ENCODE assay signal across 9 mouse cellular contexts in the genomic region with DNA sequence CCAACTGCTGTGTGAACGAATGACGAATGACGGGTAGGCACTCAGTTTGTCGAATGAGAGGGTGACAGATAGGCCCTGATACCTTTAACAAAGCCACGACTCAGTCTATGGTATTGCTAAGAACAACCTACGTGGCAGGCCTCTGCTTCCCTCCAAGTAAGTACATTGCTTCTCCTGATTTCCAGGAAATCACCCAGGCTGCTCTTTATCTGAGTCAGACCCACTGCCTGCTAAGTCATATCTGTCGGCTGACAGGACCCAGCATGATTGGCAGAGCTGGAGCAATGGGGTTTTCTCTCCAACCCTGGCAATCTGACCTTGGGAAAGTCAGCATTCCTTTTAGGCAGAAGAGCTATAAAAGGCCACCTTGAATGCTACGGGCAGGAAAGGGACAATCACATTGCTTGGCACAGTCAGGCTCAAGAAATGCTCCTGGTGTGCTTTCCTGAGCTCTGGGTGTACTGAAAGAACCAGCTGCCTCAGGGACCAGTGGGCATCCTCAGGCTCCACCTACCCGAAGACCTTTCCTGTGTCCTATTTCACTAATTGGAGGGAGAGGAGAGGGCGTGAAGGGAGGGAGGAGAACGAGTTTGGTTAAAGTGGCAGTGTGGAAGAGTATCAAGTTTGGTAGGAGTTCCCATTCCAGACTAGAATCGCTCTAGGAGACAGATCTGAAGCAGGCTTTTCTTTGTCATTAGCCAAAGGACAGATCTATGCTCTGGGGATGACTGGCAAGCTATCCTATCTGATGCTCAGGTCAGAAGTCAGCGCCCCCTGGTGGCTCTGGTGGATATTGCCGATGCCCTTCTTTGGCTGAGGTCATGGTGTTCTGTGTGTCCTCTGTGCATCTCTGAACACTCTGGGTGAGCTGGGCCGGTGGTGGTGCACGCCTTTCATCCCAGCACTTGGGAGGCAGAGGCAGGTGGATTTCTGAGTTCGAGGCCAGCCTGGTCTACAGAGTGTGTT. TPM values are rescaled to one million over a fixed set of nuclear protein-coding genes. Genes with fewer than 3 reads are reported as not detected.
DNase-seq lines count a peak whose midpoint lies in the region; ATAC-seq and TF ChIP-seq lines count a peak whose summit lies in the region.
"Had no signal": no experiment of that assay in that cellular context is flagged by ENCODE, and none has a peak within 500 bp of the region (broad histone marks: within the 10 kb centered on the region; RNA-seq: fewer than 3 reads in every experiment).

No protein-coding gene starts in this region.

- no peaks in the 10 kb centered on the region for H3K4me1 ChIP-seq in midbrain, embryonic 11.5 days (ENCODE audit: control insufficient read depth, insufficient read depth, low read length)
- H3K4me1 ChIP-seq in midbrain, embryonic 16.5 days (ENCODE audit: control insufficient read depth, insufficient read depth, low read length) = no peaks in the 10 kb centered on the region
- peaks cover 5% of the 10 kb centered on the region for H3K4me1 ChIP-seq in embryonic facial prominence, embryonic 10.5 days
- H3K4me1 ChIP-seq in liver, postnatal 0 days (ENCODE audit: insufficient read depth) = 0 out of 2 replicates have a peak, but pooled peaks cover 6% of the 10 kb centered on the region

- peak; percentile 98 for DNase-seq in midbrain, embryonic 11.5 days (ENCODE audit: low spot score, missing footprints)
- peak; percentile 84 to 85 for DNase-seq in adrenal gland, postnatal 36 days
- peak; percentile 79 for DNase-seq in embryonic facial prominence, embryonic 10.5 days (ENCODE audit: low spot score)
- peak; percentile 18 for DNase-seq in hindlimb bud, embryonic 11.5 days (ENCODE audit: extremely low spot score, low read depth, low spot score)
- peak; percentile 91 for DNase-seq in liver, postnatal 0 days
- peak; percentile 47 for DNase-seq in right cerebral cortex, postnatal 4 days
- DNase-seq in yolk sac, embryonic 10.5 days (ENCODE audit: low spot score) = peak; percentile 45

- peak; percentile 97 for TF ChIP-seq EP300 in liver, postnatal 0 days (IDR thresholded peaks at IDR 0.05; ENCODE audit: low read depth)

- H3K9me3 ChIP-seq in midbrain, embryonic 11.5 days (ENCODE audit: control insufficient read depth, low read length) = no peaks in the 10 kb centered on the region
- no peaks in the 10 kb centered on the region for H3K9me3 ChIP-seq in midbrain, embryonic 16.5 days (replicated peaks; ENCODE audit: control insufficient read depth, low read length, poor library complexity, severe bottlenecking)
- H3K9me3 ChIP-seq in embryonic facial prominence, embryonic 10.5 days = no peaks in the 10 kb centered on the region
- H3K9me3 ChIP-seq in liver, postnatal 0 days (ENCODE audit: low read length) = no peaks in the 10 kb centered on the region
- H3K9me3 ChIP-seq: heart, embryonic 13.5 days had no signal

- H3K9ac ChIP-seq in midbrain, embryonic 11.5 days (ENCODE audit: low read length) = no peak overlapping the region
- no peak overlapping the region for H3K9ac ChIP-seq in midbrain, embryonic 16.5 days (ENCODE audit: low read depth, low read length)
- H3K9ac ChIP-seq in liver, postnatal 0 days (replicated peaks) = peak overlapping the region; percentile 51
- H3K9ac ChIP-seq: heart, embryonic 13.5 days had no signal

- TF ChIP-seq CTCF in liver, postnatal 0 days (IDR thresholded peaks at IDR 0.05; ENCODE audit: low read depth) = peak; percentile 93

- no peak for ATAC-seq in midbrain, embryonic 11.5 days (ENCODE audit: low FRiP score)
- ATAC-seq in midbrain, embryonic 16.5 days = no peak
- ATAC-seq in liver, postnatal 0 days = peak; percentile 97

- 67% methylated on average over 17 of the region's 17 CpGs for WGBS in midbrain, embryonic 11.5 days
- WGBS in midbrain, embryonic 16.5 days = 72% methylated on average over 17 of the region's 17 CpGs
- WGBS in embryonic facial prominence, embryonic 10.5 days = 67% methylated on average over 17 of the region's 17 CpGs
- 42% methylated on average over 17 of the region's 17 CpGs for WGBS in liver, postnatal 0 days (ENCODE audit: insufficient replicate concordance)

- H3K27me3 ChIP-seq in midbrain, embryonic 11.5 days (ENCODE audit: control insufficient read depth, insufficient read depth, low read length) = no peaks in the 10 kb centered on the region
- no peaks in the 10 kb centered on the region for H3K27me3 ChIP-seq in midbrain, embryonic 16.5 days (ENCODE audit: control insufficient read depth, insufficient read depth, low read depth, low read length)
- no peaks in the 10 kb centered on the region for H3K27me3 ChIP-seq in embryonic facial prominence, embryonic 10.5 days (replicated peaks; ENCODE audit: low read depth, poor library complexity, severe bottlenecking)
- H3K27me3 ChIP-seq in liver, postnatal 0 days (ENCODE audit: insufficient read depth, low read length) = no peaks in the 10 kb centered on the region
- H3K27me3 ChIP-seq: heart, embryonic 13.5 days had no signal

- no peak overlapping the region for H3K27ac ChIP-seq in midbrain, embryonic 11.5 days (ENCODE audit: low read depth, low read length)
- no peak overlapping the region for H3K27ac ChIP-seq in midbrain, embryonic 16.5 days (ENCODE audit: low read length)
- no peak overlapping the region for H3K27ac ChIP-seq in embryonic facial prominence, embryonic 10.5 days (replicated peaks)
- peak overlapping the region; percentile 92 for H3K27ac ChIP-seq in liver, postnatal 0 days (ENCODE audit: low read depth)
- H3K27ac ChIP-seq: heart, embryonic 13.5 days had no signal

- no peaks in the 10 kb centered on the region for H3K36me3 ChIP-seq in midbrain, embryonic 11.5 days (ENCODE audit: control insufficient read depth, insufficient read depth, low read length)
- no peaks in the 10 kb centered on the region for H3K36me3 ChIP-seq in midbrain, embryonic 16.5 days (ENCODE audit: control insufficient read depth, insufficient read depth, low read length)
- H3K36me3 ChIP-seq in embryonic facial prominence, embryonic 10.5 days (replicated peaks) = no peaks in the 10 kb centered on the region
- no peaks in the 10 kb centered on the region for H3K36me3 ChIP-seq in liver, postnatal 0 days (replicated peaks; ENCODE audit: insufficient read depth, low read length)
- H3K36me3 ChIP-seq: heart, embryonic 13.5 days had no signal

- no peak overlapping the region for H3K4me2 ChIP-seq in midbrain, embryonic 11.5 days
- H3K4me2 ChIP-seq in midbrain, embryonic 16.5 days (ENCODE audit: low read length) = no peak overlapping the region
- H3K4me2 ChIP-seq in liver, postnatal 0 days (ENCODE audit: low read depth, low read length) = peak overlapping the region; percentile 66
- H3K4me2 ChIP-seq: heart, embryonic 13.5 days had no signal

- H3K4me3 ChIP-seq in midbrain, embryonic 11.5 days (ENCODE audit: low read depth, low read length) = no peak overlapping the region
- no peak overlapping the region for H3K4me3 ChIP-seq in midbrain, embryonic 16.5 days (ENCODE audit: low read depth, low read length)
- no peak overlapping the region for H3K4me3 ChIP-seq in embryonic facial prominence, embryonic 10.5 days
- H3K4me3 ChIP-seq in liver, postnatal 0 days (ENCODE audit: low read depth, low read length) = peak overlapping the region; percentile 11
- H3K4me3 ChIP-seq: heart, embryonic 13.5 days had no signal

RNA-seq across cellular contexts. Expression of a gene that starts 14.6 kb away (rescaled TPM):
- not detected in 2 replicates for polyA plus RNA-seq in midbrain, embryonic 11.5 days (2014; fragmentation: Nextera tagmentation; extraction: Ambion mirVana)
- not detected in 2 replicates for polyA plus RNA-seq in midbrain, embryonic 16.5 days (2015; fragmentation: Nextera tagmentation; extraction: Ambion mirVana)
- total RNA-seq in adrenal gland, postnatal 36 days (2021) = not detected
- not detected in 2 replicates for polyA plus RNA-seq in embryonic facial prominence, embryonic 10.5 days (2016; fragmentation: Nextera tagmentation; extraction: Ambion mirVana)
- polyA plus RNA-seq in liver, postnatal 0 days (2015; fragmentation: Nextera tagmentation; extraction: Ambion mirVana) = not detected in 2 replicates
- polyA plus RNA-seq: heart, embryonic 13.5 days had no signal

Comparison
In these comparisons a context has a peak if more than half of its experiments do, and no peak if none do; other contexts are left out.
1. DNase-seq: peak in every context shown above with its lines; median percentile 98 in midbrain, embryonic 11.5 days; 91 in liver, postnatal 0 days; 84 in adrenal gland, postnatal 36 days; 79 in embryonic facial prominence, embryonic 10.5 days; 47 in right cerebral cortex, postnatal 4 days; 45 in yolk sac, embryonic 10.5 days; 18 in hindlimb bud, embryonic 11.5 days.